Mouse (Mus musculus) forebrain, embryonic 13.5 days (tissue): ENCODE results near the gene Smg7. TPM values are rescaled to one million over a fixed set of nuclear protein-coding genes. Genes with fewer than 3 reads are reported as not detected.

Experiments
- ATAC-seq: fragments of 200-750 bp; cut with Nextera tagmentation; 2 replicates; pipeline ENCODE4 v1.8.0; 2017
- H3K27ac ChIP-seq: fragments of 300-500 bp; sonication (generic); 2 replicates; pipeline ENCODE4 v1.5.1; 2015; ENCODE audit warnings: inconsistent platforms, mild to moderate bottlenecking, moderate library complexity
- H3K27me3 ChIP-seq: fragments of 300-500 bp; sonication (generic); 2 replicates; pipeline ENCODE4 v1.6.1; 2015; ENCODE audit warnings: mild to moderate bottlenecking, inconsistent platforms
- H3K36me3 ChIP-seq: fragments of 300-500 bp; sonication (generic); 2 replicates; pipeline ENCODE4 v1.6.1; 2015; ENCODE audit warnings: mild to moderate bottlenecking, inconsistent platforms; ENCODE audit not compliant: poor library complexity, severe bottlenecking
- H3K4me1 ChIP-seq: fragments of 300-500 bp; sonication (generic); 2 replicates; pipeline ENCODE4 v1.6.1; 2015; ENCODE audit warnings: inconsistent platforms
- H3K4me2 ChIP-seq: fragments of 300-500 bp; sonication (generic); 2 replicates; pipeline ENCODE4 v1.6.1; 2015; ENCODE audit warnings: inconsistent platforms, mild to moderate bottlenecking, moderate library complexity
- H3K4me3 ChIP-seq: fragments of 300-500 bp; sonication (generic); 2 replicates; pipeline ENCODE4 v1.5.1; 2015; ENCODE audit warnings: mild to moderate bottlenecking, inconsistent platforms
- H3K9ac ChIP-seq: fragments of 300-500 bp; sonication (generic); 2 replicates; pipeline ENCODE4 v1.6.1; 2015; ENCODE audit warnings: mild to moderate bottlenecking, inconsistent platforms
- H3K9me3 ChIP-seq: fragments of 300-500 bp; sonication (generic); replicated peaks from 2 replicates; pipeline ENCODE4 v1.6.1; 2016; ENCODE audit warnings: inconsistent platforms
- WGBS: fragments of 180-500 bp; shearing (Covaris S2); methylation state at CpG from one replicate; pipeline ENCODE4 v1.1.7; 2015; 5-methylcytosine and 5-hydroxymethylcytosine counted together
- polyA plus RNA-seq: library from polyadenylated mRNA; unstranded; fragments of >200 nt; fragmentation: Nextera tagmentation; extraction: Ambion mirVana; gene quantifications from 2 replicates; pipeline ENCODE4 v1.2.1, GENCODE M21; 2015

Gene Smg7
- polyA plus RNA-seq, result 32.2 and 34.2 TPM in 2 replicates

- peaks cover 16% of the 10 kb centered on the region for H3K4me1 ChIP-seq
- H3K36me3 ChIP-seq, result no peaks in the 10 kb centered on the region
- no peaks in the 10 kb centered on the region for H3K9me3 ChIP-seq
- peak within 1 kb of the TSS; percentile 99 for H3K27ac ChIP-seq
- H3K9ac ChIP-seq, result peak within 1 kb of the TSS; percentile 95
- peak; percentile 37 for ATAC-seq
- H3K4me2 ChIP-seq, result peak within 1 kb of the TSS; percentile 95
- no peaks in the 10 kb centered on the region for H3K27me3 ChIP-seq
- H3K4me3 ChIP-seq, result peak within 1 kb of the TSS; percentile 85
- under 1% methylated on average over 59 of the region's 93 CpGs for WGBS
These were observed at the start of gene Smg7 for GRCm38 (mm10) chr1:152901765-152902664. Gene Smg7 (minus strand): TSS chr1:152902646.

DNA sequence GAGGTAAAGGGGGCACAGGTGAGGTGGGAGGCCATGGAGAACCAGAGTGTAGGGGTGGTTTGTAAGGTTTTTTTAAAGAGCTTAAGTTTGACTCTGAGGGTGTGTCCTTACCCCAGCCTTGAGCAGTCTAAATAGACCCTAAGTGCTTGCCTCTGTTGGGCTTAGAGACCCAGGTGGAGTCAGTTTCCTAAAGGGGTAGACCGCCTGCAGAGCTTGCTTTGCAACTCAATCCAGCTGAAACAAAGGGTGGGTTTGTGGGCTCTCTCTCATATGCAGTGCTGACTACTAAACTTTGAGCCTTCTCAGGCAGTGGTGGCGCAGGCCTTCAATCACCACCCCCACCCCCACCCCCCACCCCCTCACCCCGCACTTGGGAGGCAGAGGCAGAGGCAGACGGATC is 40.5 kb upstream of the Smg7 start:
- 44% methylated on average over 4 of the region's 4 CpGs for WGBS
- ATAC-seq, result no peak
- no peaks in the 10 kb centered on the region for H3K9me3 ChIP-seq

DNA sequence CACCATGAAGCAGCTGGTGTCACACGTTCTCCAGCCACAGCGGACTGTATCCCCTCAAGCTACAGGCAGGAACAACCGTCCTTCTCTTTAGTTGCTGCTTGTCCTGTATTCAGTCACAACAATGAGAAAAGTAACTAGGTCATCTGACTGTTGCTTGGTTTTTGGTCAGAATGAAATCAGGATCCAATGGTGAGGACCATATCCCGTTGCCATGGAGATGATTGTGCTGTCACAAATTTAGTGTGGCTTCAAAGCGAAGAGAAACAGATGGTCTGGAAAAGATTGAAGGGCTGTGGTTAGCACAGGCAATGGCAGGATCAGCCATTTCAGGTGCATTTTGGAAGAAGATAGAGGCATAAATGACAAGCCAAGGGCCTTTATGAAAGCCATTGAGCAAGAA is 33.9 kb upstream of the Smg7 start:
- no peak overlapping the region for H3K4me2 ChIP-seq
- H3K27me3 ChIP-seq, result no peaks in the 10 kb centered on the region
- H3K9me3 ChIP-seq, result no peaks in the 10 kb centered on the region
- H3K4me1 ChIP-seq, result no peaks in the 10 kb centered on the region
- no peak overlapping the region for H3K27ac ChIP-seq
- no peaks in the 10 kb centered on the region for H3K36me3 ChIP-seq
- ATAC-seq, result no peak
- WGBS, result 87% methylated on average over 5 of the region's 5 CpGs
- H3K4me3 ChIP-seq, result no peak overlapping the region
- no peak overlapping the region for H3K9ac ChIP-seq

More for the DNA sequence above, 40.5 kb upstream of the Smg7 start:
- Histone ChIP-seq H3K4me3 (no peak overlapping the region), H3K36me3 (no peaks in the 10 kb centered on the region), H3K27ac (no peak overlapping the region), H3K9ac (no peak overlapping the region), H3K27me3 (no peaks in the 10 kb centered on the region), H3K4me1 (no peaks in the 10 kb centered on the region), H3K4me2 (no peak overlapping the region)

DNA sequence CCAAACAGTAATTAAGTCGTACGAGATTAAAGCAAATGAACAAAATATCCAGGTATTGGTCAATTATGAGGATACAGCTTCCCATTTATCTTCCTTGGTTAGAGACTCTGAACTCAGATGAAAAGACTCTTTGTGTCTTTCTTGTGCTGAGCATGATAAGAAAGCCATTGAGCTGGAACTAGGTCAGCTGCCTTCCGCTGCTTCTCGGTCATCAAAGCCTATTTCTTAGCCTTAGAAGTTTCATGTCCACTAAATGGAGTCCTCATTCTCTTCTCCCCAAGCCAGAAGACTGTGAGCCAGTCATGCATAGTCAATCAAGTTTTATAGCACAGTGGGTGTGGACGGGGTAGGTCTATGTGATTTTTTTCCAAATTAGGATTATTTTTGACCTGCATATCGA is 33.0 kb upstream of the Smg7 start:
- WGBS, result 60% methylated on average over 6 of the region's 6 CpGs
- no peak for ATAC-seq
- H3K9ac ChIP-seq, result no peak overlapping the region

DNA sequence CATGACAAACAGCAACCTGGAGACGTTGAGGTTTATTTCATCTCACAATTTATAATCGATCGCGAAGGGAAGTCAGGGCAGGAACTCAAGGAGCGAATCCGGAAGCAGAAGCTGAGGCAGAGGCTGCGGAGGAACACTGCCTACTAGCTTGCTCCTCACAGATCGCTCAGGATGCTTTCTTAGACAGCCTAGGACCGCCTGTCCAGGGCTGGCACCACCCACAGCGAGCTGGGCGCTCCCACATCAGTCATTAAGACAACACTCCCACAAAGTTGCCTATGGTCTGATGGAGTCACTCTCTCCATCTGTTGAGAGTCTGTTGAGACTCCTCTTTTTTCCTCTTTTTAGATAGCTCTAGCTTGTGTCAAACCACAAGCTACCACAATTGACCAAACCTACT is 31.5 kb upstream of the Smg7 start:
- no peaks in the 10 kb centered on the region for H3K9me3 ChIP-seq
- no peak overlapping the region for H3K4me2 ChIP-seq
- no peaks in the 10 kb centered on the region for H3K36me3 ChIP-seq
- 69% methylated on average over 11 of the region's 11 CpGs for WGBS
- H3K27ac ChIP-seq, result no peak overlapping the region
- no peaks in the 10 kb centered on the region for H3K27me3 ChIP-seq
- no peaks in the 10 kb centered on the region for H3K4me1 ChIP-seq
- no peak for ATAC-seq
- H3K4me3 ChIP-seq, result no peak overlapping the region
- H3K9ac ChIP-seq, result no peak overlapping the region

More for the DNA sequence above, 33.0 kb upstream of the Smg7 start:
- H3K4me2 ChIP-seq, result no peak overlapping the region
- no peaks in the 10 kb centered on the region for H3K9me3 ChIP-seq
- no peak overlapping the region for H3K27ac ChIP-seq
- no peaks in the 10 kb centered on the region for H3K27me3 ChIP-seq
- H3K4me3 ChIP-seq, result no peak overlapping the region
- H3K36me3 ChIP-seq, result no peaks in the 10 kb centered on the region
- H3K4me1 ChIP-seq, result no peaks in the 10 kb centered on the region

DNA sequence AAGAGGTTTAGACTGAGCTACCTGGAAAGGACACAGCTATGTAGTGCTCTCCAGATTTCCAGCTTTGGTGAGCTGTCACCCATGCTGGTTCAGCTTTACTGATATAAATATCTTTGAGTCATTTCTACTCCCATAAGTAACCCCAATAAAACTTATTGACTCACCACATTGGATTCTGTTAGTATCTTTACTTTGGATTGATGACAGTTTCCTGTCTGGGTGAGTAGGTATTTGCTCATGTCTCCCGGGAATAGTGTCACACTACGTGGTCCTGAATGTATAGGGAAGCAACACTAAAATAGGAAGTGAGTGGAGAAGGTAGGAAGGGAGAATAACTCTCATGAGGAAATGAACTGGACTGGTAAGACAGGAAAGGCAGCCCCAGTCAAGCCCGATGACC is 19.3 kb upstream of the Smg7 start:
- Histone ChIP-seq H3K4me3 (no peak overlapping the region), H3K27me3 (no peaks in the 10 kb centered on the region), H3K4me1 (no peaks in the 10 kb centered on the region), H3K27ac (no peak overlapping the region), H3K4me2 (no peak overlapping the region), H3K36me3 (no peaks in the 10 kb centered on the region), H3K9me3 (no peaks in the 10 kb centered on the region), H3K9ac (no peak overlapping the region)
- WGBS, result 85% methylated on average over 3 of the region's 3 CpGs
- ATAC-seq, result no peak

DNA sequence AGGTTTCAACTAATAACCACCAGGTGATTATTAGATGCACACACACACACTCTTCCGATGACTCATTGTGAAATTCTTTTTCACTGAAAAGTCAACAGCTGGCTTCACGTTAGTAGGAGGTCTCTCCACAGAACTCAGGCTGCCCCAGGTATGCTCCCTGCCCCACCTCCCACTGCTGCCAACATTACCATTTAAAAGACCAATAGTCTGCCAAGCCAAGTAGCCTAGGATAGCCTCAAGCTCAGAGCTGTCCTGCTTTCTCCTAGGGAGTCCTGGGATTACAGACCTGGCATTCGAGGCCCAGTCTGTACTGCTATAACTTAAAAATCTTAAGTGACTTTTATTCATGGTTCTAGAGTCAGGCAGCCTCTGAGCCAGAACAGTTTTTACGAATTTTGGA is 15.2 kb upstream of the Smg7 start:
- no peak overlapping the region for H3K4me2 ChIP-seq
- no peaks in the 10 kb centered on the region for H3K36me3 ChIP-seq
- H3K27me3 ChIP-seq, result no peaks in the 10 kb centered on the region
- peaks cover 4% of the 10 kb centered on the region; the same call in 1 of the 2 replicates for H3K4me1 ChIP-seq
- no peak for ATAC-seq
- no peak overlapping the region for H3K9ac ChIP-seq
- 74% methylated on average over 4 of the region's 4 CpGs for WGBS
- no peak overlapping the region for H3K27ac ChIP-seq
- H3K9me3 ChIP-seq, result no peaks in the 10 kb centered on the region
- H3K4me3 ChIP-seq, result no peak overlapping the region

DNA sequence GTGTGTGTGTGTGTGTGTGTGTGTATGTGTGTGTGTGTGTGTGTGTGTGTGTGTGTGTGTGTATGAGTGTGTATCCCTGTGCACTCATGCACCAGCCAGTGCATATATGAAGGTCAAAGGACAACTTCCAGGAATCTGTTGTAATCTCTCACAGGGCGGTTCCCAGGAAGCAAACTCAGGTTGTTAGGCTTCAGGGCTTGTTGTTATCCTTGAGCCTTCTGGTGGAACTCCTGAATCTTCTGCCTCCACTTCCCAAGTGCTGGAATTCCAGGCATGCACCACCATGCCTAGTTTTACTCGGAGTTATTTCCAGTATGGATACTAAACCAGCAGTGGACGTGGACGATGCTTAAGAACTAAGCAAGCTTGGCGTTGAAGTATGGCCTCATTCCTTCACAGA is 14.5 kb upstream of the Smg7 start:
- Histone ChIP-seq H3K4me2 (no peak overlapping the region), H3K9me3 (no peaks in the 10 kb centered on the region), H3K9ac (no peak overlapping the region), H3K4me1 (peaks cover 4% of the 10 kb centered on the region; the same call in 1 of the 2 replicates), H3K4me3 (no peak overlapping the region), H3K27me3 (no peaks in the 10 kb centered on the region), H3K27ac (no peak overlapping the region), H3K36me3 (no peaks in the 10 kb centered on the region)
- 88% methylated on average over 5 of the region's 5 CpGs for WGBS
- ATAC-seq, result no peak

DNA sequence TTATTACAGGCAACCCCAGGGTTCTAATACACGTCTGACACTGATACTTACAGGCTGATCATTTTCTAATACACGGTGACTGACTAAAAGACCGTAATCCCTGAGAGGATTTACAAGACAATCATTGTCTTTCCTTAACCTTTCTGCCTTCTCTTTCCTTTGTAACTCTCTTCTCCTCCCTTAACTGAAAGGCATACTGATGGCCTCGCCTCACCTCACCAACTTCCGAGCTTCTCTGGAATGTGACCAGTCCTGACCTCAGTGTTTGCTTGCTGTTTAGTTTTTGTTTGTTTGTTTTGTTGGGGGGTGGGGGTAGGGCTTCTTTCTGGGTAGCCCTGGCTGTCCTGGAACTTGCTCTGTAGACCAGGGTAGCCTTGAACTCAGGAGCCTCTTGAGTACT is 13.3 kb upstream of the Smg7 start:
- no peaks in the 10 kb centered on the region for H3K36me3 ChIP-seq
- no peak for ATAC-seq

GRCm38 (mm10) chr1:152913483-152914460 is 11.3 kb upstream of the Smg7 start:
- Histone ChIP-seq H3K4me1 (peaks cover 4% of the 10 kb centered on the region; the same call in 1 of the 2 replicates), H3K4me2 (no peak overlapping the region), H3K9ac (no peak overlapping the region), H3K36me3 (no peaks in the 10 kb centered on the region), H3K27ac (no peak overlapping the region), H3K27me3 (no peaks in the 10 kb centered on the region), H3K9me3 (no peaks in the 10 kb centered on the region), H3K4me3 (no peak overlapping the region)
- WGBS, result 89% methylated on average over 6 of the region's 6 CpGs
- ATAC-seq, result no peak

More for the DNA sequence above, 13.3 kb upstream of the Smg7 start:
- H3K4me2 ChIP-seq, result no peak overlapping the region
- H3K27me3 ChIP-seq, result no peaks in the 10 kb centered on the region
- 25% methylated on average over 5 of the region's 5 CpGs for WGBS
- no peak overlapping the region for H3K4me3 ChIP-seq
- peaks cover 4% of the 10 kb centered on the region; the same call in 1 of the 2 replicates for H3K4me1 ChIP-seq
- no peak overlapping the region for H3K9ac ChIP-seq
- H3K9me3 ChIP-seq, result no peaks in the 10 kb centered on the region
- no peak overlapping the region for H3K27ac ChIP-seq

DNA sequence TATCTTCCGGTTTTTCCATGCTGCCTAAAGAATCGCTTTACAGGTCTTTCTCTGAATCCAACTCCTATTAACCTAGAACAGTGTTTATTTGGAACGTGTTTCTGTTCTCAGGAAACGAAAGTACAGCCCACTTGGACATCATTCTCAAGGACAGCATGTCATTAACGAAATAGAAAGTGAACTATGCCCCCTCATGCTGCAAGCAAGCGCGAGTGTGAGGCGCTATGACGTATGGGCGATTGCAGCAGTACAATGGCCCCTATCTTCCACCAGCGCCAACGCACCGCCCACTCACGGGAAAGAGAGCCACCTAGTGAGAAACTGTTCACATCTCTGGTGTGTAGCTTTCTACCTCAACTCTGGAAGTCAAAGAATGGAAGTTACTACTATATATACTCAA is 2.0 kb upstream of the Smg7 start:
- H3K27ac ChIP-seq, result peak overlapping the region; percentile 62
- no peaks in the 10 kb centered on the region for H3K9me3 ChIP-seq
- H3K4me3 ChIP-seq, result peak overlapping the region; percentile 41
- H3K4me2 ChIP-seq, result peak overlapping the region; percentile 95
- ATAC-seq, result peak; percentile 39
- H3K4me1 ChIP-seq, result peaks cover 16% of the 10 kb centered on the region
- under 1% methylated on average over 14 of the region's 14 CpGs for WGBS
- peak overlapping the region; percentile 10; the same call in 1 of the 2 replicates for H3K9ac ChIP-seq
- H3K27me3 ChIP-seq, result no peaks in the 10 kb centered on the region
- no peaks in the 10 kb centered on the region for H3K36me3 ChIP-seq
